Mouse (Mus musculus) megakaryocyte, adult 5-6 weeks (primary cell): ENCODE results near the gene Igfbp7. TPM values are rescaled to one million over a fixed set of nuclear protein-coding genes. Genes with fewer than 3 reads are reported as not detected.

Experiments
- total RNA-seq, 2 experiments: library from RNA; stranded (forward) in 1 of 2; stranded (reverse) in 1 of 2; fragments of 153-499, 151-499 nt in 1 of 2; fragments of 221-1000, 200-1000 nt in 1 of 2; gene quantifications; 2 replicates each; pipeline versions ENCODE4 v1.2.3 to v1.2.4; 2015 to 2017

The Igfbp7 gene
- total RNA-seq, 2 experiments from 2014 or later: 4.1 to 4.5 TPM

Other genes with a start within 250 kb of the Igfbp7 start
- gene Spink2, start 196.6 kb downstream of the Igfbp7 start, total RNA-seq (2015): 2.2 and 4.9 TPM in 2 replicates
- gene Spink2, start 196.6 kb downstream of the Igfbp7 start, total RNA-seq (2017): 3.3 and 5.4 TPM in 2 replicates
- gene Rest, start 142.6 kb downstream of the Igfbp7 start, total RNA-seq (2015): 19.9 and 21.1 TPM in 2 replicates
- gene Rest, start 142.6 kb downstream of the Igfbp7 start, total RNA-seq (2017): 31.5 and 37.9 TPM in 2 replicates
- 18.0 and 24.7 TPM in 2 replicates for gene Noa1, start 98.0 kb downstream of the Igfbp7 start, total RNA-seq (2015)
- 10.2 and 15.8 TPM in 2 replicates for gene Noa1, start 98.0 kb downstream of the Igfbp7 start, total RNA-seq (2017)
- gene Polr2b, start 97.9 kb downstream of the Igfbp7 start, total RNA-seq (2015): 60.9 and 79.2 TPM in 2 replicates
- 100 and 101 TPM in 2 replicates for gene Polr2b, start 97.9 kb downstream of the Igfbp7 start, total RNA-seq (2017)